Mouse (Mus musculus): Measurements from ENCODE around the gene Cers6. TPM values are rescaled to one million over a fixed set of nuclear protein-coding genes. Genes with fewer than 3 reads are reported as not detected.

Cers6 gene
- total RNA-seq, 4 experiments from 2014 or later, result 4.8 to 8.8 (median 5.7) TPM

- no peak for DNase-seq
Measured at GRCm38 (mm10) chr2:68968028-68968427, 106.8 kb downstream of the Cers6 start.

GRCm38 (mm10) chr2:68971840-68972239, 110.6 kb downstream of the Cers6 start:
- no peak for DNase-seq

- no peak for DNase-seq
Measured at GRCm38 (mm10) chr2:68973753-68974152, 112.5 kb downstream of the Cers6 start.

- DNase-seq, result no peak
Measured at GRCm38 (mm10) chr2:68975286-68975685, 114.0 kb downstream of the Cers6 start.

GRCm38 (mm10) chr2:68975780-68976179, 114.5 kb downstream of the Cers6 start:
- DNase-seq, result no peak

- no peak for DNase-seq
Measured at GRCm38 (mm10) chr2:68978244-68978643, 117.0 kb downstream of the Cers6 start.

GRCm38 (mm10) chr2:68978660-68979604, 117.7 kb downstream of the Cers6 start:
- no peak for DNase-seq

- no peak for DNase-seq
Measured at GRCm38 (mm10) chr2:68981302-68981701, 120.1 kb downstream of the Cers6 start.

- no peak for DNase-seq
Measured at GRCm38 (mm10) chr2:68981756-68982409, 120.6 kb downstream of the Cers6 start.

GRCm38 (mm10) chr2:68982979-68983378, 121.7 kb downstream of the Cers6 start:
- no peak for DNase-seq

- DNase-seq, result no peak
Measured at GRCm38 (mm10) chr2:68983431-68983830, 122.2 kb downstream of the Cers6 start.

GRCm38 (mm10) chr2:68989117-68989516, 127.9 kb downstream of the Cers6 start:
- no peak for DNase-seq

- DNase-seq, result no peak
Measured at GRCm38 (mm10) chr2:68992629-68993028, 131.4 kb downstream of the Cers6 start.

- no peak for DNase-seq
Measured at GRCm38 (mm10) chr2:68994441-68994840, 133.2 kb downstream of the Cers6 start.

- DNase-seq, result no peak
Measured at GRCm38 (mm10) chr2:68995723-68996122, 134.5 kb downstream of the Cers6 start.

- DNase-seq, result no peak
Measured at GRCm38 (mm10) chr2:68996268-68996667, 135.0 kb downstream of the Cers6 start.

GRCm38 (mm10) chr2:69004001-69004400, 142.8 kb downstream of the Cers6 start:
- no peak for DNase-seq

- DNase-seq, result no peak
Measured at GRCm38 (mm10) chr2:69011392-69011791, 150.2 kb downstream of the Cers6 start.

- DNase-seq, result no peak
Measured at GRCm38 (mm10) chr2:69011860-69012259, 150.6 kb downstream of the Cers6 start.

- DNase-seq, result no peak
Measured at GRCm38 (mm10) chr2:69014241-69014640, 153.0 kb downstream of the Cers6 start.

GRCm38 (mm10) chr2:69015172-69015724, 154.0 kb downstream of the Cers6 start:
- DNase-seq, result no peak

GRCm38 (mm10) chr2:69015822-69016221, 154.6 kb downstream of the Cers6 start:
- DNase-seq, result no peak

- DNase-seq, result no peak
Measured at GRCm38 (mm10) chr2:69019026-69019565, 157.9 kb downstream of the Cers6 start.

Data from adrenal gland, adult 8-10 months (tissue).